Mouse (Mus musculus) forebrain, embryonic 15.5 days (tissue): ENCODE data around the gene Map3k11. TPM values are rescaled to one million over a fixed set of nuclear protein-coding genes. Genes with fewer than 3 reads are reported as not detected.

Source experiments
- ATAC-seq: fragments of 200-750 bp; cut with Nextera tagmentation; replicated peaks from 2 replicates; pipeline ENCODE4 v1.8.0; 2017; ENCODE audit warnings: mild to moderate bottlenecking, moderate TSS enrichment, moderate library complexity
- H3K27ac ChIP-seq: fragments of 300-500 bp; sonication (generic); replicated peaks from 2 replicates; pipeline ENCODE4 v1.5.1; 2015; ENCODE audit warnings: mild to moderate bottlenecking, inconsistent platforms
- H3K27me3 ChIP-seq: fragments of 300-500 bp; sonication (generic); 2 replicates; pipeline ENCODE4 v1.6.1; 2015; ENCODE audit warnings: inconsistent platforms
- H3K36me3 ChIP-seq: fragments of 300-500 bp; sonication (generic); 2 replicates; pipeline ENCODE4 v1.6.1; 2015; ENCODE audit warnings: mild to moderate bottlenecking, inconsistent platforms
- H3K4me1 ChIP-seq: fragments of 300-500 bp; sonication (generic); 2 replicates; pipeline ENCODE4 v1.6.1; 2015; ENCODE audit warnings: inconsistent platforms
- H3K4me2 ChIP-seq: fragments of 300-500 bp; sonication (generic); replicated peaks from 2 replicates; pipeline ENCODE4 v1.6.1; 2015; ENCODE audit warnings: mild to moderate bottlenecking, inconsistent platforms
- H3K4me3 ChIP-seq: fragments of 300-500 bp; sonication (generic); 2 replicates; pipeline ENCODE4 v1.5.1; 2015; ENCODE audit warnings: mild to moderate bottlenecking, inconsistent platforms
- H3K9ac ChIP-seq: fragments of 300-500 bp; sonication (generic); replicated peaks from 2 replicates; pipeline ENCODE4 v1.6.1; 2015; ENCODE audit warnings: mild to moderate bottlenecking, inconsistent platforms
- H3K9me3 ChIP-seq: fragments of 300-500 bp; sonication (generic); 2 replicates; pipeline ENCODE4 v1.6.1; 2016; ENCODE audit warnings: inconsistent platforms
- WGBS: fragments of 180-500 bp; shearing (Covaris S2); methylation state at CpG from one replicate; pipeline ENCODE4 v1.1.7; 2015; ENCODE audit warnings: mixed read lengths; 5-methylcytosine and 5-hydroxymethylcytosine counted together
- polyA plus RNA-seq: library from polyadenylated mRNA; unstranded; fragments of >200 nt; fragmentation: Nextera tagmentation; extraction: Ambion mirVana; gene quantifications from 2 replicates; pipeline ENCODE4 v1.2.1, GENCODE M21; 2015

Map3k11 gene
- polyA plus RNA-seq, 1 experiment from 2014 or later, result 12.2 TPM

- Histone ChIP-seq H3K36me3 (peaks cover 63% of the 10 kb centered on the region), H3K27me3 (no peaks in the 10 kb centered on the region), H3K4me2 (no peak overlapping the region), H3K9ac (no peak overlapping the region), H3K9me3 (no peaks in the 10 kb centered on the region), H3K4me1 (peaks cover 19% of the 10 kb centered on the region), H3K27ac (peak overlapping the region; percentile 27; the same call in 1 of the 2 replicates), H3K4me3 (no peak overlapping the region)
- no peak for ATAC-seq
- 60% methylated on average over 10 of the region's 10 CpGs for WGBS
Observed at GRCm38 (mm10) chr19:5716955-5717354, 28.4 kb downstream of the Map3k11 start.

DNA sequence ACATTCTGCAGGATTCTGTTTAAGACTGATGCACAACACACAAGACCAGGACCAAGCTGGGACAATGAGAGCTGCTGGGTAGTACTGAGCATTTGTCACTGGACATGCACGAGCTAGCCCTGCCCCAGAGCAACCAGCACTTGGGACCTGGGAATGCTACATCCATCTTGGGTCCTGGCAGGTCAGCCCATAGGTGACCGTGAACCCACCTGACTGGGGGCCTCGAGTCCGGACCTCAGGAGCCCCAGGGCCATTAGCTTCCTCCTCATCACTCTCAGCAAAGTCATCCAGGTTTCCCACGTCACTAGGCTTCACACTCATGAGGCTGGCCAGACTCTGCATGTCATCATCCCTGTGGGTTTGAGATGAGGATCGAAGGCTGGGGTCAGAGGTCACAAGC lies 32.7 kb downstream of the Map3k11 start:
- 93% methylated on average over 6 of the region's 6 CpGs for WGBS
- H3K9ac ChIP-seq, result no peak overlapping the region
- no peak overlapping the region for H3K27ac ChIP-seq
- peaks cover 29% of the 10 kb centered on the region for H3K4me1 ChIP-seq
- H3K9me3 ChIP-seq, result no peaks in the 10 kb centered on the region
- H3K4me3 ChIP-seq, result no peak overlapping the region
- H3K4me2 ChIP-seq, result no peak overlapping the region
- ATAC-seq, result no peak
- H3K27me3 ChIP-seq, result no peaks in the 10 kb centered on the region
- peaks cover 77% of the 10 kb centered on the region for H3K36me3 ChIP-seq

DNA sequence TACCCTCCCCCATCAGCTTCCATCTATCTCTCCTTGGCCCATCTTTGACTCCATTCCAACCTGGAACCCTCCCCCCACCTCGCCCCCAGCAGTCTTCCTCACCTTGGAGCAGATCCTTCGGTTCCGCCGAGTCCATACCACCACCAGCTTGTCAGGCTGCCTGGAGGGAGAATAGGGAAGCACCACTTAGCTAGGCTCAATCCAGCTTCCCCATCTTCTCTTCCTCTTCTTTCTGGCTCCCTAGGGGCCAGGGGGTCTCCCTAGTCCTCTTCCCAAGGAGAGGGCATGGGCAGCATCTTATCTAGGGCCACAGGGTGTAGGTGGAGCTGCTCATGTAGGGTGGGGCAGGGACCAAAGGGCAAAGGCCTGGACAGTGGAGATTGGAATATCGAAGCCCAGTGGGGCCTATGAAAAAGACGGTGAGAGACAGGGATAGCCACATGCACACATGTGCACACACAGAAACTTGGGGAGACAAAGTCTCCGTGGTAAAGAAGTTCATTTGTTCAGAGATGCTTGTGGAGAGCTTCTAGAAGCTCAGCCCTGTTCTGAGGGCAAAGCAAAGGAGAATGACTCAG lies 34.4 kb downstream of the Map3k11 start:
- H3K4me3 ChIP-seq, result no peak overlapping the region
- H3K36me3 ChIP-seq, result peaks cover 67% of the 10 kb centered on the region
- no peaks in the 10 kb centered on the region for H3K9me3 ChIP-seq
- no peak overlapping the region for H3K9ac ChIP-seq
- H3K27me3 ChIP-seq, result no peaks in the 10 kb centered on the region
- no peak for ATAC-seq
- no peak overlapping the region for H3K27ac ChIP-seq
- 92% methylated on average over 7 of the region's 7 CpGs for WGBS
- no peak overlapping the region for H3K4me2 ChIP-seq
- peaks cover 36% of the 10 kb centered on the region for H3K4me1 ChIP-seq

DNA sequence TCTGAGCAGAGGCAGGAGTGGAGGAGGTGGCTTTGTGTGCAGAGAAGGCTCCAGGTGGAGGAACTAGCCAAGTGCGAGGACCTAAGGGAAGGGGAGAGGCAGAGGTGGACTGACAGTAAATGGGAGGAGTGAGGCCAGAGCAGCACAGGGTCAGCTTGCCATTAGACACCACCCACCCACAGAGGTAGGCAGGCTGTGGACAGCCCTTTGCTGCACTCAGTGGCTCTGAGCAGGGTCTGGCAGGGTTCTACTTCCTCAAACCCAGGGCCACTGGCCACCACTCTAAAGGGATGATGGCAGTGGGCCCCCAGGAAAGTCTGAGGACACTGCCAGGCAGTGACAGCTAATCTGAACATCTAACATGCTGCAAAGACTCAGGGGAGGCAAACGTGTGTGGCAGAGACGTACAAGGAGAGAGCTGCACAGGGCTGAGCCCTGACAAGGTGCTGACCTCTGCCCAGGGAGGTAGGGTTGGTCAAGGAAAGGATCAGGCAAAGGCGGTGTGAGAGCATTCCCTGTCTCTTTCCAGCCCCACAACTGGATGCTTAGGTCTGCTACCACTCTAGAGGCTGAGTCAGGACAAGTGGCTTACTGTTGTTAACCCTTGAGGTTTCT lies 35.5 kb downstream of the Map3k11 start:
- Histone ChIP-seq H3K4me1 (peaks cover 45% of the 10 kb centered on the region), H3K9me3 (no peaks in the 10 kb centered on the region), H3K36me3 (peaks cover 58% of the 10 kb centered on the region), H3K27me3 (no peaks in the 10 kb centered on the region), H3K4me3 (no peak overlapping the region), H3K9ac (no peak overlapping the region), H3K4me2 (no peak overlapping the region), H3K27ac (no peak overlapping the region)
- ATAC-seq, result no peak
- WGBS, result 79% methylated on average over 4 of the region's 4 CpGs

DNA sequence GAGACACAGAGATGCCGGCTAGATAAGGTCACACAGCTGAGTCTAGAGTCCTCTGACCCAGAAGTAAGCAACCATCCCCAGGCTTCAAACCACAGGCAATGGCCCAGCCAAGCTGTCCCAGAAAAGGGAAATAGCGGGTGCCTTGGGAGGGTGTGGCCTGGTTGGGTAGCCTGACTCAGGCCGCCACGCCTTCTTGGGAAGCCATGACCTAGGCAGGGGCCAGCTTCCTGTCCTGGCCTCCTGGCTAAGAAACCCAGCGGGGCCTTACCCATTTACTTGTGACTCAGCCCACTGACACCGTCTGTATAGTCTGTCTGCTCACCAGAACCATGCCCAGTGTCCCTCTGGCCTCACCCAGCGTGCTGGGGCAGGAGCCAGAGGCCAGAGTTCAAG lies 36.0 kb downstream of the Map3k11 start:
- Histone ChIP-seq H3K9ac (no peak overlapping the region), H3K27me3 (no peaks in the 10 kb centered on the region), H3K4me2 (no peak overlapping the region), H3K4me3 (no peak overlapping the region), H3K9me3 (no peaks in the 10 kb centered on the region), H3K27ac (no peak overlapping the region), H3K4me1 (peaks cover 45% of the 10 kb centered on the region), H3K36me3 (peaks cover 53% of the 10 kb centered on the region)
- WGBS, result 86% methylated on average over 7 of the region's 7 CpGs
- ATAC-seq, result no peak

DNA sequence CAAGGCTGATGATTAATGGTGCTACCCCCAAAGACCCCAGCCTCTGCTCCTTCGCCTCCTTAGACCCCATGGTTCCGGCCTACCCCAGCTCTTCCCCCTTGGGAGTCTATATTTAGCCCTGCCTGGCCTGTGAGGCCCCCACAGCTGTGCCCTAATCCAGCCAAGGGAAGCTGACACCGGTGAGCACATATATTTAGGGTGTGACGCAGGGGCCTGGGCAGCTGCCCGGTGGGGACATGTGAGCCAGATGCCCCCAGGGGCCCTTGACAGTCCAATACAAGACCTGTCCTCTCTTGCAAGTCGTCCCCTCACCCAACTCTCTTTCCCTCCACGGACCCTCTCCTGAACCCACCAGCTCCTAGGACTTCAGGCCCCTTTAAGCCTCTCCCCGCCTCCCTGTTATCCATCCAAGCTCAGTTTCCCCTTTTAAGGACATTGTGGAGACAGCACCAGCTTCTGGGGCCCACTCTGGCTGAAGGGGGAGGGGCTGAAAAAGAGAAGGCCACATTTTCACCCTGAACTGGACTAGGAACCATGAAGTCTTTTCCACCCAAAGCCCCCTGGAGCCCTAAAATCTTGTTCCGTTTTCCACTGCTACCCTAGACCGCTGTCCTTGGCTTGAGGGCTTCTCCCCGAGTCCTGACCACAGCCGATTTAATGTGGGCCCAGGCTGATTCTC lies 36.6 kb downstream of the Map3k11 start:
- no peak for ATAC-seq
- Histone ChIP-seq H3K27ac (no peak overlapping the region), H3K27me3 (no peaks in the 10 kb centered on the region), H3K4me3 (0 out of 2 replicates have a peak overlapping the region, but pooled peaks have one; percentile 96), H3K4me1 (peaks cover 51% of the 10 kb centered on the region), H3K4me2 (peak overlapping the region; percentile 99), H3K9me3 (no peaks in the 10 kb centered on the region), H3K9ac (peak overlapping the region; percentile 54), H3K36me3 (peaks cover 46% of the 10 kb centered on the region)
- 84% methylated on average over 12 of the region's 12 CpGs for WGBS

DNA sequence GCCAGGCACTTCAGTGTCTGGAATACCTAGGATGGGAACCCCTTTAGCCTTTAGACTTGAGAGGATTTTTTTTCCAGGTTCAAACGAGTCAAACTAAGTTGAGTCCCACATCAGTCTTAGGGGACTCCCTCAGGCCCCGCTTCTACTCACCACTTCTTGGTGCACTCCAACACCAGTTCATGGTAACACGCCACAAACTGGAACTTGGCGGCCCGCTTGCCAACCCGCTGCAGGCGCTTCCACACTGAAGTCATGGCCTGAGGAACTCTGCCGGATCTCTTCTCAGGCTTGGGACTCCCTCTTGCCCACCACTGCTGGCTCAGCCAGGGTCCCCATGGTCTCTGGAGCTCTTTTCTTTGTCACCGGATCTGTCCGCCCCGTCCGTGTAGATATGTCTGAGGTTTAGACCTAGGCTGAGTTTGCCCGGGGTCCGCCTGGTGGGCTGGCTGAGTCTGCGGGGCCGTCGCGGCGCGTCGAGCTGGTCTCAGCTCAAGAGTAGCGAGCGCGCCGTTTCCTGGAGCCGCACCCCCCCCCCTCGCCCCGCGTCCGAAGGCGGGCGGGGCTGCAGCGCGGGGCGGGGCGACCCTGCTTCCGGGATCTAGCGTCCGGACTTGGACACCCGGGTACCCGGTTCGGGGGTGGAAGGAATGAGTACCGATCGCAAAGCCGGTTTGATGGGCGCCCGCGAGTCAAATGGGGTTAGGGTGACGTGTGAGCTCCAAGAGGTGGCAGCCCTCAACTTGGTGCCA lies 37.4 kb downstream of the Map3k11 start, which contains the start of gene Ehbp1l1:
TSS of gene Ehbp1l1 (minus strand) at position 551 of the 749 bp plus-strand sequence.
- Histone ChIP-seq H3K4me2 (peak within 1 kb of the TSS; percentile 99), H3K9me3 (no peaks in the 10 kb centered on the region), H3K27ac (0 out of 2 replicates have a peak within 1 kb of the TSS, but pooled peaks have one; percentile 11), H3K9ac (peak within 1 kb of the TSS; percentile 99), H3K36me3 (peaks cover 39% of the 10 kb centered on the region), H3K4me3 (peak within 1 kb of the TSS; percentile 96), H3K4me1 (peaks cover 59% of the 10 kb centered on the region), H3K27me3 (no peaks in the 10 kb centered on the region)
- no peak for ATAC-seq
- 14% methylated on average over 49 of the region's 49 CpGs for WGBS

- Histone ChIP-seq H3K4me3 (peak overlapping the region; percentile 96), H3K9ac (peak overlapping the region; percentile 99), H3K36me3 (peaks cover 28% of the 10 kb centered on the region), H3K27ac (no peak overlapping the region; the same call in 1 of the 2 replicates), H3K4me1 (peaks cover 66% of the 10 kb centered on the region), H3K9me3 (no peaks in the 10 kb centered on the region), H3K4me2 (peak overlapping the region; percentile 99), H3K27me3 (no peaks in the 10 kb centered on the region)
- WGBS, result 84% methylated on average over 15 of the region's 15 CpGs
- no peak for ATAC-seq
Observed at GRCm38 (mm10) chr19:5726961-5727578, 38.5 kb downstream of the Map3k11 start.

GRCm38 (mm10) chr19:5727701-5728100 lies 39.2 kb downstream of the Map3k11 start:
- 5% methylated on average over 14 of the region's 14 CpGs for WGBS
- no peaks in the 10 kb centered on the region for H3K9me3 ChIP-seq
- H3K27me3 ChIP-seq, result no peaks in the 10 kb centered on the region
- peak overlapping the region; percentile 96 for H3K27ac ChIP-seq
- peaks cover 22% of the 10 kb centered on the region for H3K36me3 ChIP-seq
- ATAC-seq, result no peak
- peak overlapping the region; percentile 96 for H3K4me3 ChIP-seq
- peak overlapping the region; percentile 99 for H3K4me2 ChIP-seq
- peaks cover 68% of the 10 kb centered on the region for H3K4me1 ChIP-seq
- H3K9ac ChIP-seq, result peak overlapping the region; percentile 99

- peak; percentile 44 for ATAC-seq
- peak overlapping the region; percentile 96 for H3K27ac ChIP-seq
- peak overlapping the region; percentile 99 for H3K9ac ChIP-seq
- H3K27me3 ChIP-seq, result no peaks in the 10 kb centered on the region
- peaks cover 13% of the 10 kb centered on the region for H3K36me3 ChIP-seq
- peaks cover 68% of the 10 kb centered on the region for H3K4me1 ChIP-seq
- H3K4me3 ChIP-seq, result peak overlapping the region; percentile 96
- H3K9me3 ChIP-seq, result no peaks in the 10 kb centered on the region
- 5% methylated on average over 37 of the region's 37 CpGs for WGBS
- peak overlapping the region; percentile 99 for H3K4me2 ChIP-seq
Observed at GRCm38 (mm10) chr19:5728631-5729443, 40.3 kb downstream of the Map3k11 start.

DNA sequence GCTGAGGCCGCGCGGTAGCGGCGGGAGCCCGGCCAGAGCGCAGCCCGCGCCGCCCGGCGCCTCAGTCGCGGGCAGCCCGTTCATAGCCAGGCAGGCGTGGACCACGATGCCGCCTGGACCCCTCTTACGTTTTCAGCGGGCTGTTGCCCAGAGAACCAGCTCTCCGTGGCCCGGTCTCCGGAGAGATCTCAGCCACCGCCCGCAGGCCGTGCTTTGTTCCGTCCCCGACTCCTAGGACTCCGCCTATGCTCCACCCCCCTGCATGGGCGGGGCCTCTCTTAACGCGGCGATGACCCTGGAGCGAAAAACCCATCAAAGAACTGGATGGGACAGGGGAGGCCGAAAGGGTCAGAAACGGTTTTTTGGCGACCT lies 40.9 kb downstream of the Map3k11 start, which contains the start of gene Fam89b:
TSS of gene Fam89b (minus strand) at position 210 of the 372 bp plus-strand sequence.
- 0% methylated on average over 37 of the region's 37 CpGs for WGBS
- ATAC-seq, result peak; percentile 77
- Histone ChIP-seq H3K4me1 (peaks cover 66% of the 10 kb centered on the region), H3K9me3 (no peaks in the 10 kb centered on the region), H3K27ac (peak within 1 kb of the TSS; percentile 96), H3K27me3 (no peaks in the 10 kb centered on the region), H3K4me3 (peak within 1 kb of the TSS; percentile 96), H3K36me3 (peaks cover 10% of the 10 kb centered on the region), H3K9ac (peak within 1 kb of the TSS; percentile 99), H3K4me2 (peak within 1 kb of the TSS; percentile 99)
